Mouse (Mus musculus) limb, embryonic 12.5 days (tissue): ENCODE data around the gene 4933428M09Rik. TPM values are rescaled to one million over a fixed set of nuclear protein-coding genes. Genes with fewer than 3 reads are reported as not detected.

Source experiments
- ATAC-seq: fragments of 200-750 bp; cut with Nextera tagmentation; 2 replicates; pipeline ENCODE4 v1.8.0; 2017; ENCODE audit warnings: low read depth, moderate TSS enrichment; ENCODE audit not compliant: insufficient number of reproducible peaks, insufficient read depth, low FRiP score, low TSS enrichment
- H3K27ac ChIP-seq: fragments of 300-500 bp; sonication (generic); 2 replicates; pipeline ENCODE4 v1.5.1; 2016; ENCODE audit warnings: mild to moderate bottlenecking, moderate library complexity
- H3K27me3 ChIP-seq: fragments of 300-500 bp; sonication (generic); 2 replicates; pipeline ENCODE4 v1.6.1; 2016; ENCODE audit warnings: mild to moderate bottlenecking, moderate library complexity
- H3K36me3 ChIP-seq: fragments of 300-500 bp; sonication (generic); 2 replicates; pipeline ENCODE4 v1.6.1; 2016; ENCODE audit warnings: mild to moderate bottlenecking, moderate library complexity
- H3K4me1 ChIP-seq: fragments of 300-500 bp; sonication (generic); replicated peaks from 2 replicates; pipeline ENCODE4 v1.6.1; 2016
- H3K4me2 ChIP-seq: fragments of 300-500 bp; sonication (generic); 2 replicates; pipeline ENCODE4 v1.6.1; 2016; ENCODE audit warnings: mild to moderate bottlenecking, moderate library complexity
- H3K4me3 ChIP-seq: fragments of 300-500 bp; sonication (generic); replicated peaks from 2 replicates; pipeline ENCODE4 v1.5.1; 2016; ENCODE audit warnings: mild to moderate bottlenecking
- H3K9ac ChIP-seq: fragments of 300-500 bp; sonication (generic); replicated peaks from 2 replicates; pipeline ENCODE4 v1.6.1; 2016; ENCODE audit warnings: mild to moderate bottlenecking, moderate library complexity
- H3K9me3 ChIP-seq: fragments of 300-500 bp; sonication (generic); 2 replicates; pipeline ENCODE4 v1.6.1; 2016; ENCODE audit warnings: mild to moderate bottlenecking, moderate library complexity
- WGBS: fragments of 180-500 bp; shearing (Covaris S2); methylation state at CpG from one replicate; pipeline ENCODE4 v1.1.7; 2016; 5-methylcytosine and 5-hydroxymethylcytosine counted together
- polyA plus RNA-seq: library from polyadenylated mRNA; unstranded; fragments of >200 nt; fragmentation: Nextera tagmentation; extraction: Ambion mirVana; gene quantifications from 2 replicates; pipeline ENCODE4 v1.2.1, GENCODE M21; 2016

The 4933428M09Rik gene
- polyA plus RNA-seq, 1 experiment from 2014 or later = not detected

GRCm38 (mm10) chrX:139220830-139221229 lies 41.8 kb downstream of the 4933428M09Rik start:
- Histone ChIP-seq H3K36me3 (no peaks in the 10 kb centered on the region), H3K4me3 (no peak overlapping the region), H3K4me1 (no peaks in the 10 kb centered on the region), H3K9me3 (no peaks in the 10 kb centered on the region), H3K27ac (no peak overlapping the region), H3K9ac (no peak overlapping the region), H3K4me2 (no peak overlapping the region), H3K27me3 (peaks cover 3% of the 10 kb centered on the region; the same call in 1 of the 2 replicates)
- 80% methylated on average over 4 of the region's 4 CpGs for whole genome bisulfite sequencing
- ATAC-seq = no peak

- H3K4me2 ChIP-seq = no peak overlapping the region
- ATAC-seq = no peak
- H3K4me1 ChIP-seq = no peaks in the 10 kb centered on the region
- H3K27ac ChIP-seq = no peak overlapping the region
- no peaks in the 10 kb centered on the region for H3K36me3 ChIP-seq
- 76% methylated on average over 3 of the region's 3 CpGs for WGBS
- no peaks in the 10 kb centered on the region for H3K9me3 ChIP-seq
- H3K27me3 ChIP-seq = peaks cover 3% of the 10 kb centered on the region; the same call in 1 of the 2 replicates
- no peak overlapping the region for H3K4me3 ChIP-seq
- no peak overlapping the region for H3K9ac ChIP-seq
Observed at GRCm38 (mm10) chrX:139221893-139222292, 42.9 kb downstream of the 4933428M09Rik start.

Other genes with a start within 250 kb of the 4933428M09Rik start
- 0.14 TPM in 1 of 2 replicates, not detected in the other for gene Serpina7, start 94.0 kb upstream of the 4933428M09Rik start, polyA plus RNA-seq
- gene 4930513O06Rik, start 93.0 kb upstream of the 4933428M09Rik start, polyA plus RNA-seq = not detected in 2 replicates
- gene Mum1l1, start 30.8 kb downstream of the 4933428M09Rik start, polyA plus RNA-seq = 36.3 and 41.0 TPM in 2 replicates
- gene Trap1a, start 154.5 kb downstream of the 4933428M09Rik start, polyA plus RNA-seq = not detected in 2 replicates